Mouse (Mus musculus) cerebellum, postnatal 10 days (tissue): Measurements from ENCODE around the gene Lamb2.

ENCODE experiments used
- DNase-seq, 2 experiments: peaks; one replicate each; pipeline ENCODE4 v3.0.0; 2021; ENCODE audit warnings: mixed read lengths in 2 of 2

Lamb2 gene

DNA sequence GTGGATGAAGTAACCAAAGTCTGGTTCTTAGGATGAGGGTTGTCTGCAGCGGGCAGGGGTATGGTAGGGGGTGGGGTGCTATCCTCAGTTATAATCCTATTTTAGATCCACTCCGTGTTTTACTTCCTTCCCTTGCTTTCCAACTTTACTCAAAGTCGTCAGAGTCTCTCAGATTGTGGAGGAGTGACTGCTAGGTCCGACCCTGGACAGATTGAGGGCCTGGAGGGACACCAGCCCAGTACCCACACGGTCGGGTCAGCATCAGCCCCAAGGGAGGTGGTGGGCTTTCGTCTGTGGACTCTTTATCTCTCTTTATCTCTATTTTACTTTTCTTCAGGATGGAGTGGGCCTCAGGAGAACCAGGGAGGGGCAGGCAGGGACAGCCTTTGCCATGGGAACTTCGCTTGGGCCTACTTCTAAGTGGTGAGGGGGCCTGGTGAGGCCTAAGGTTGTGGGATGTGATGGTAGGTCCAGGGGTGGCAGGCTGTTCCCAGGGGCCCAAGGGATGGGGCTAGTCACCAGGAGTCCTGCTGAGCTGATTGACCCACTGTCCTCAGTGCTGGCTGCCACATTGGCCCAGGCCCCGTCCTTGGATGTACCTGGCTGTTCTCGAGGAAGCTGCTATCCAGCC lies at the start of gene Lamb2:
Gene Lamb2, plus strand, starts transcription at position 16 of the 631 bp plus-strand sequence.
- DNase-seq, result no peak

DNA sequence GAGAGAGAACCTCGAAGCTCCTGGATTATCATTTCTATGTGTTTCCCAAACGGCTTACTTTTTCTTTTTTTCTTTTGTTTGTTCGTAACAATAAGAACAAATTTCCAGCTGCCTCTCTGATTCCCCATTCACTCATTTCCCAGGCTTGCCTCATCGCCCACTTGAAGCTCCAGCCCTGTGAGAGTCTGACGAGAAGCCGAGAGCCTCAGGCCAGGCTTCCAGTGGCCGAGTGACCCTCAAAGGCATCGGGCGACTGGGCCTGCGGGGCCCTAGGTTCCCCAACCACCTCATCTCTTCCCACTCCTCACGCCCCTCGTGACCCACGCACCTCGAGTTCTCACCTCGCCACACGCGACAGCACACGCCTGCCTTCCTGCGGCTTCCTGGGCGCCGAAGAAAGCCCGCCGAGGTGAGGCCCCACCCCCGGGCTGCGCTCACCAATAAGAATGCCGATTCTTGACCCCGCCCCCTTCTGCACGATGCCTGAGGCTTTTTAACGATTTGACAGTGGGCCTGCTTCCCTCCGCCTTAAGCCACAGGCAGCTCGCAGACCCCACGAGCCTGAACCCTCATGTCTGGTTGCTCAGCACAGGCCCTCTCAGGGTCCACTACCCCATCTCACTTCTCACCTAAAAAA lies 48.0 kb upstream of the Lamb2 start:
- peak; percentile 36 to 45 for DNase-seq

DNA sequence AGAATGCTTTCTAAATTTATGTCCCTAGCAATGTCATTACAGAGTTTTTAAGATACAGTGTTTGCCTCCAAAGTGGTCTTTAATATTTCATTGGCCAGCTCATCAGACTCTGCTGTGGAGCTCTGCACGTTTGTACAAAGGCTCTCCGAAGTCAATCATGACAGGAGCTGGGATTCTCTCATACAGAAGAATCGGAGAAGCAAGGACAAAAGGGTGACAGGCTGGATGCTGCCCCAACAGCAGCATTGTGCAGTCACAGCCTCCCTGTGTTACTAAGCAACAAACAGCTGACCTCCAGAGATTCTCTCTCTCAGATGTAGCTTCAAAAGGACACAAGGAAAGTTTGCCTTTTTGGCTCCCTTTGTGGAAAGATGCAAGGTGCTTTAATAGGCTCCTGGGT lies 43.4 kb upstream of the Lamb2 start, which contains the start of gene BC048562:
Gene BC048562, plus strand, starts transcription at position 301 of the 400 bp plus-strand sequence.
- DNase-seq, result no peak

DNA sequence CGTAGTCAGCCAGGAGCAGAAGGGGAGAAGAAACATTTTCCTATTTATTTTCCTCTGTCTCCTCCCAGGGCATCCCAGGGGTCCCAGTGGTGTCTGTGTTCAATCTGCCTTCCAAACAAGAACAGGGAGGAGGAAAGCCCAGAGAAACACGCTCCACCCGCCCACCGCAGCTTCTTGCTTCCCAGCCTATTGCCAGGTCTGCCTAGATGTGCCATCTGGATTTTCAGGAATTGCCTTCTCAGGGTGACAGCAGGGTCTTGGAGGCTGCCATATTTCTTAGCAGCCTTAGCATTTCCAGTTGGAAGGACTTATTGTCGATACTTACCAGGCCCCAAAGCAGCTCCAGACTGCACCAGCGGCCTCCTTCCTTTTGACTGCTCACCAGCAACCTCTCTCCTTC lies 40.4 kb upstream of the Lamb2 start:
- DNase-seq, result peak; percentile 81 to 83

DNA sequence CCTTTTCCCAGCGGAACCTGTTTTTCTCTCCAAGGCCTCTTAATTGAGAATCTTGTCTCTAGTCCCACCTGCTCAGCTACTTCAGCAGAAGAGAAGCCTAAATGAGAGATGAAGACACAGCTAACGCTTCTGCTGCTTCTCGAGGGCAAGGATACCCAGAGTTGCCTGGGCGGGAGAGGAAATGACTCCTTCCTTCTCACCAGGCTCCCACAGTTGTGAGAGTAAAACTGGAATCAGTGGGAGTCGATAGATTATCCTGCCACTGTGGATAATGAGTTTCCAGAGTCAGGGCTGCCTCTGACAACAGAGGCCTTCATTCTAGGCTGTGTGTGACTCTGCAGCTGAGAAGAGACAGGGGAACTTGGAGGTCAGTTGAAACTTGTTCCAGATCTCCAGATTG lies 39.1 kb upstream of the Lamb2 start:
- no peak for DNase-seq

DNA sequence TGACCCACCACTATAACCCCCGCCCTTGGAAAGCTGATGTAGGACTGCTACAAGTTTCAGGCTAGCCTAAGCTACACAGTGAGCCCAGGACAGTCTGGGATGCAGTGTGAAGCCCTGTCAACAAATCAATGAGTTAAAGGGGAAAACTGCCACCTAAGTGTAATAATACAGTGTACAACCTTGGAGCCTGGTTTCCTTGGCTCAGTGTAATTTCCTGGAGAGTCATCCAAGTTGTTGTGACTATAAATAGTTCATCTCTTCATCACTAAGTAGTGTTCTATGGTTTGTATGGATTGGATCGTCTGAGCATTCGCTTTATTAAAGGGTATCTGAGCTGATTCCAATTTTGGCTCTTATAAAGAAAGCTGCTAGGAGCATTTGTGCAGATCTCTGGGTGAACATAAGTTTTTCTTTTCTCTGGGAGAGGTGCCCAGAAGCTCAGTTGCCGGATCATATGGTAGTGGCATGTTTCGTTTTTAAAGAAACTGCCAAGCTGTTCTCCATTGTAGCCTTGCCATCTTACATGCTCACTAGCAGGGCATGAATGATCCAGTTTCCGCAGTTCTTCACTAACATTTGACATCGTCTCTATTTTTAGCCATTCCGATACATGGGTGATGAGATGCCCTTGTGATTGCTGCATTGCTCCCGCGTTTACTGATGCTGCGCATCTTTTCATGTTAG lies 38.2 kb upstream of the Lamb2 start:
- DNase-seq, result peak; percentile 48 to 60

DNA sequence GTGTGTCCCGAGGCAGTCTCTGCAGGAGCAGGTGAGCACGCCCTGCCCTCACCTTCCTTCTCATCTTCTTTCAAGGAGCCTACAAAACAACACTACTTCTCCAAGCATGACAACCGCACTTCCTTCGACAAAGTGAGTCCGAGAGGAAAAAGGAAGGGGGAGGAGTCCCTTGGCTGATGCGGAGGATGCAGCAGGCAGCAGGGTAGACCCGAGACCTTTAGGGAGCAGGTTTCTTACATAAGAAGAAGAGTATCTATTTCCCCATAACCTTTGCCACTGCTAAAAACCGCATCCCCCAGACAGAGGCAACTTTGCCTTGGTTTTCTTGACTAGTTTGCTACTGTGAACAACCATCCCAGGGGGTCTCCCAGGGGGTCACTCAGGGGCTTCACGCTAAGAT lies 34.4 kb upstream of the Lamb2 start:
- DNase-seq, result no peak

- peak; percentile 80 to 83 for DNase-seq
These were observed 29.7 kb upstream of the Lamb2 start for GRCm38 (mm10) chr9:108449860-108450259.

DNA sequence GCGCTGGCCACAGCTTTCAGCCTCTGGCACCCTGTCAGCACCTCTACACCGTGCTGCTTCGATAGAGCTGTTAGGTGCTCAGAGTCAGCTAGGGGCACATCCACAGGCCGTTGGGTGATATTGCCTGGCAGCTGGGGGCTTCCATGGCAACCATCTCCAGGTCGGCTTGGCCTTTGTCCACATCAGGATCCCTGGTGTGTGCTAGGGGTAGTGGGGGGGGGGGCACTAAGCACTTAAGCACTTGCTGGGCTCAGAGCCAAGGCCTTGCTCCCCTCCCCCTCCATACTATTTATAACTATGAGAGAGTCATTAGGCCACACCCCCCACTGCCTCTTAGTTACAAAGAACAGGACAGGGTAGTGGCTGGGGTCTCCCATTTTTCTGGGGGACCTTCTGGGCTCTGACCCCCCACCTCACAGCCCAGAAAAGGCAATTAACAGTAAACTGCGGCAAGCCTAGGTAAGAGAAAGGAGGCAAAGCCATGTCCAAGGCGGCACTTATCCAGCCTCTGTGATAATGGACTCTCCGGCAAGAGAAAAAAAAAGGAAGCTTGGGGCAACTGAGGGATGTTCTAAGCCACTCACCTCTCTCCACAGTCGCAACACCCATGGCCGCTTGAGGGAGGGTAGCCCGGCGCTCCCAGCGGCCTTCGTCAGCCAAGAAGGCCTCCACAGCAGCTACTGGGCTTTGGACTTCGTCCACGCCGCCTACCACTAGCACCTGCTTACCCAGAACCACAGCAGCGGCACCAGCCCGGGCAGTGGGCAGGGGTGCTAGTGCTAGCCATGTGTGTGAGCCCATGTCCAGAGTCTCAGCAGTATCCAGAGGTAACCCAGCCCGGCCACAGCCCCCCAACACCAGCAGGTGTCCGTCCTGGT lies 29.0 kb upstream of the Lamb2 start:
- peak; percentile 70 to 74 for DNase-seq

DNA sequence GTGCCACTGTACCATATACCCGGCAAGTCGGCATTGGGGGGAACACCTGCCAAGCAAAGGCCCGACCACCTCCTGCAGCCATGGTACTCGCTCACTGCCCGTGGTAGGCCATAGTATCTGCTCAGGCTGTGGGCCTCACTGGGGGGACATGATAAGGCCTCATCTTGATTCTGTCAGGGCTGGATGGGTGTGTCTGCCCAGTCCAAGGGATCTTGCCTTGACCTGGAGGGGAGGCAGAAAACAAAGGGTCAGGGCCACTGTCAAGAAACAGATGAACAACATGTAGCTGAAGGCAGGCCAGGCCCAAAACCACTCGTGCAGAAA lies 28.4 kb upstream of the Lamb2 start:
- DNase-seq, result no peak

- no peak for DNase-seq
These were observed 27.9 kb upstream of the Lamb2 start for GRCm38 (mm10) chr9:108451519-108452160.

GRCm38 (mm10) chr9:108452291-108452906 lies 27.1 kb upstream of the Lamb2 start:
- peak; percentile 97 to 98 for DNase-seq

DNA sequence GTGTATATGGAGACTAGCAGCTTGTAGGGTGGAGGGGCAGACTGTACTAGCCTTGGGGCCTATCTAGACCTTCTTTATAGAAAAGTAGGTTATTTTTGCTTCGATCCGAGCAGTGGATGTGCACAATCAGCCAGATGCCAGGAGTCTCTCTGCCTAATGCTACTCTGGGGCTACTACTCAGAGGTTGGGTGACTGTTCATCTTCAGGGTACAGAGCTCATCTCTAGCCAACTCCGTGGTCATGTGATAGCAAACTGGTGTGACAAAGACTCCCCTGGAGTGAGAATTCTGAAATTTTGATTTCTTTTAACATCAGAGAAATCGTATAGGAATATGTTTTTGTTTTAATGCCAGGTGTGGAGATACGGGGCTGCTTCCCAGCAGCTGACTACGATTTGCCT lies 26.6 kb upstream of the Lamb2 start:
- no peak for DNase-seq

DNA sequence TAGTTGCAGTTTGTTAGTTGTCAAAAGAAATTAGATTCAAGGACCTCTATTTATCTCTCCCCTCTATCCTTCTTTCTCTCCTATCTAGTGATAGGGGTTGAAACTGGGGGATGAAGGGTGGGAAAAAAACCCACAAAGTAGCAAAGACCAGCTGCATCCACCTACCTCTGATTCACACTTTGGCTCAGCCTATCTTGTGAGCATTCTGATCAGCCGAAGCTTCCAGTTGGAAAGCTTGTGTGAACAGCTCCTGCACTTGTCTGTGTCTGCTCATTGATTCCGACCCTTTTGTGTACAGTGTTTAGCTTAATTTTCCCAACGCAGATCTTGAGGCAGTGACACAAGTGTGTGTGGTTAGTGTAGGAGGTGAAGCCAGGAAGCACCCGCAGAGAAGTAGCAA lies 26.1 kb upstream of the Lamb2 start:
- no peak for DNase-seq

DNA sequence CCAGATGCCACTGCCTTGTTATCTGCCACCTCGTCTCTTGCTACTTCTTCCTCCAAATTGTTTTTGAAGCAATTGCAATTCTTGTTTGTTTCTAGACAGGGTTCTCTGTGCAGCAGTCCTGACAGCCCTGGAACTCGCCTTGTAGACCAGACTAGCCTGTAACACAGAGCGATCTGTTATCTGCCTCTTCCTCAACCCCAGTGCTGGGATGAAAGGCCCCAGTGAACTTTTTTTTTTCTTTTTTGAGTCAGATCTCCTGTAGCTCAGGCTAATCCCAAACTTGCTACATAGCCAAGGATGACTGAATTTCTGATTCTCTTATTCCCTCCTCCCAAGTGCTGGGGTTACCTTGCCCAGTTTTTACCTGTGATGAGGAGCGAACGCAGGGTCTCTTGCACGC lies 25.1 kb upstream of the Lamb2 start:
- no peak for DNase-seq

DNA sequence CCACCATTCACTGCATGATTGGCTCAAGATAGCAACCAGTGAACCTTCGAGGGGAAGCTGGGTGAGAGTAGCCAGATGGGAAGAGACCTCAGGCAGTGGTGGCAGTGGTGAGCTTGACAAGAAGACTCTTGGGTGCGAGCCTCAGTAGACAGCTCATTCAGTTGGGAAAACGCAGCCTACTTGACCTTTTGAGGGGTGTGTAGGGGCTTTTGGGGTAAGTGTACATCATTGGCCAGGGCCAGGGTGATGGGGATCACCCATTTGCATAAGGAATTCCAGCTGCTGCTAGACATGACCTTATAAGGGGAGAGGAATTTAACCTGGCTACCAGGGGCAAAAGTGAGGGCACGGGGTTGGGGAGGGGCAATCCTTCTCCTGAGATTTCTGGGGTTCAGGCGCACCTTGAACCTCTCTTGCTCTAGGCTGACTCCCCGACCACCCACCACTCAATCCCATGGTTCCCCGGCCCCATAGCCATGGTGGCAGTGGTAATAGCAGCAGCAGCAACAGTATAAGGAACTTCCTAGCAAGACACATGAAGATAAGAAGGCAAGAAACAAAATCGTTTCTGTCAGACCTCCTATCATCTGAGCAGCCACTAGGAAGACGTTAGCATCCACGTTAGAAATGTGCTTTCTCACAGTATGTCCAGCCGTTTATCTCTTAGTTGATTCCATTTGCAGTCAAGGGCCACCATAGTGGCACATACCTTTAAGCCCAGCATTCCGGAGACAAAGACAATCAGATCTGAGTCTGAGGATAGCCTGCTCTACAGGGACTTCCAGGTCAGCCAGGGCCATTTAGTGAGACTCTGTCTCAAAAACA lies 23.6 kb upstream of the Lamb2 start:
- no peak for DNase-seq

DNA sequence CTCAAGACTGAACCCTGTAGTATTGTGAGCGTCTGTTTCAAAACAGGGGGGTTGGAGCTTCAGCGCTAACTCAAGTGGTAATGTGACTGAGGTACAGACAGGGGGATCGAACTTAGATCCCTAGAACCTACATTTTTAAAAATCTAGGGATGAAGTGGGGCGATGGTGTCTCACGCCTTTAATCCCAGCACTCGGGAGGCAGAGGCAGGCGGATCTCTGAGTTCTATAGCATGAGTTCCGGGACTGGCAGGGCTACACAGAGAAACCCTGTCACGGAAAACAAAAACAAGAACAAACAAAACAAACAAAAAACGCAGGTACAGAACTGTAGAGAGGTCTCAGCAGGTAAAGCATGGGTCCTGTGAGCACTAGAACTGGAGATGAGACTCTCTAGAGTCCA lies 22.6 kb upstream of the Lamb2 start:
- DNase-seq, result no peak

DNA sequence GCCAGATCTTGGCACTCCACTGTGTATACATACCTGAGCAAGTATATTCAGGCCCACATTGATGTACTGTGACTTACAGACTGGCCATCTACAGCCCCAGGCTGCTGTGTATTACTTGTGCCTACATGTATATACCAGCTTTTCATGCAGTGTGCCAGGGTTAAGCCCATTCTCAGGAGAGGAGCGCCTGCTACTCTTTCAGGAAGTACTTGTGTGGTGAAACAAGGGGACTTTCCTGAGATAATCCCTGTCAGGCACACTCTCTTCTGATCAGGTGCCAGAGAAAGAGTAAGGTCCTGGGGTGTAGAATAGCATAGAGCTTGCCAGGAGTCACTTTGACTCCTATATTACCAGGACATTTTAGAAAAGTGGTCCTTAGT lies 19.6 kb upstream of the Lamb2 start:
- DNase-seq, result no peak

DNA sequence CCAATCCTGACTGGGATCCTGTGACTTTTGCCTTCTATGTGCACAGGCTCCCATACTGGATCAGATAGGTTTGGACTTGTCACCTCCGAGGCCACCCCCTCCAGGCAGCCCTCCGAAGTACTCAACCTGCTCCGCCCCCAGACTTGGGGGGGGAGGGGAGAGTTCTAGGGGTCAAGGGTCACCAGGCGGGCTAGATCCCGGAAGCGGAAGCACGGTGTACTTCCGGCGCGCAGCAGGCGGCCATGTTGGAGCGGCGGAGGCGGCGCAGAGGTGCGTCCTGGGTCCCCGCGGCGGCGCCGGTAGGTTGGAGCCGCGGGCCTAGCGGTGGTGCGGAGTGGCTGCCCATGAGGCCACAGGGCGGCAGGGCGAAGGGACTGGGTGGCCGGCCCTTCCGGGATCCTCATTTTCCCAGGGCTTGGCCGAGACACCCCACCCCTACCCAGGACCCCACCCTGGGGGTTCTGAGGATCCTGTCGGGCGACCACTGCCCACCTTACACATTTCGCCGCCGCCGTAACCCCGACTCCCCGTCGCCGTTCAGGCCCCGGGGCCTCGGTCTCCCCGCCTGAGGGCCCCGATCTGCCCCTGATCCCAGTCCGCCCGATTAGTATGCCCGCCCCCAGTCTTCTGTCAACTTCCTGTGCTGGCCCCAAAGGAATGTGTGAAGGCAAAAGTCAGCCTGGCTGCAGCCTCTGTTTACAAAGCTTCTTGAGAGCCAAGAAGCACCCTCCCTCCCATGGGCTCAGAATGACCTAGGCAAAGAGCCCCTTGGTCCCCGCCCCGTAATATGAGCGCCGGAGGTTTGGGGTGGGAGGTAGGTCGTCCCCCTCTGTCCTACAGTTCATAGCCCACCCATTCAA lies 19.0 kb upstream of the Lamb2 start, which contains the start of gene Ccdc71:
Gene Ccdc71, plus strand, starts transcription at position 209 of the 860 bp plus-strand sequence.
- peak; percentile 96 to 97 for DNase-seq

DNA sequence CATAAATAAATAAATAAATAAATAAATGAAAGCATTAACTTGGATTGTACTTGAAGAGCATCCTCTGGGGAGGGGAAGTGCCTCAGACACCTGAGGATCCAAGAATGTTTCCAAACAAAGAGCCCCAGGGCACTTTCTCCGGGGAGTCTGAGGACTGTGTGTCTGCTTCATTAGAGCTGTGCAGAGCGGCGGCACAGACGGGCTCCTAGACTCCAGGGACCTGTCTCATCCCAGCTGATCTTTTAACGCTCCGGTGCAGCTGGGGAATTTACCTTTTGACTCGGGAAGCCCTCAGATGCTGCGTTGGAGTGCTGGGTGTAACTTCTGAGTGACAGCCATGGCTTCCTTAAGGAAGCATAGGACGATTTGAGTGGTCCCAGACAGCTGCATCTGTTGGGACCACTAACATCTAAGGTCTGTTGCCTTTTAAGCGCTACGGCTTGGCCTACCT lies 18.3 kb upstream of the Lamb2 start, which contains the start of gene Klhdc8b:
Gene Klhdc8b, minus strand, starts transcription at position 401 of the 451 bp plus-strand sequence.
- DNase-seq, result peak in 1 of 2 experiments; percentile 28
